Mouse (Mus musculus) E14TG2a.4 (cell line): Measurements from ENCODE around the gene Rnaseh2a.
A peak's percentile ranks its signal among the peaks of the same experiment; 100 is the strongest.

Source experiments
- H3K27me3 ChIP-seq: 2 replicates; pipeline ENCODE4 v1.6.1; 2014; ENCODE audit warnings: low read length, control low read depth; ENCODE audit not compliant: insufficient read depth
- H3K36me3 ChIP-seq: 2 replicates; pipeline ENCODE4 v1.6.1; 2014; ENCODE audit warnings: low read length, control low read depth; ENCODE audit not compliant: insufficient read depth
- H3K4me1 ChIP-seq: replicated peaks from 2 replicates; pipeline ENCODE4 v1.6.1; 2014; ENCODE audit warnings: low read depth, low read length, control low read depth
- H3K4me3 ChIP-seq: replicated peaks from 2 replicates; pipeline ENCODE4 v1.5.1; 2014; ENCODE audit warnings: mild to moderate bottlenecking, low read length
- H3K9me3 ChIP-seq: 2 replicates; pipeline ENCODE4 v1.6.1; 2014; ENCODE audit warnings: low read length, control low read depth
- CTCF ChIP-seq: conservative IDR thresholded peaks from 2 replicates; pipeline ENCODE4 v1.5.1; 2014; ENCODE audit warnings: low read length
- NANOG ChIP-seq: IDR thresholded peaks from 2 replicates; pipeline ENCODE4 v1.6.1; 2014; ENCODE audit warnings: borderline replicate concordance, low read length, mixed read lengths
- POU5F1 ChIP-seq: IDR thresholded peaks from 2 replicates; pipeline ENCODE4 v1.6.1; 2014; ENCODE audit warnings: low read length, borderline replicate concordance

Rnaseh2a gene

DNA sequence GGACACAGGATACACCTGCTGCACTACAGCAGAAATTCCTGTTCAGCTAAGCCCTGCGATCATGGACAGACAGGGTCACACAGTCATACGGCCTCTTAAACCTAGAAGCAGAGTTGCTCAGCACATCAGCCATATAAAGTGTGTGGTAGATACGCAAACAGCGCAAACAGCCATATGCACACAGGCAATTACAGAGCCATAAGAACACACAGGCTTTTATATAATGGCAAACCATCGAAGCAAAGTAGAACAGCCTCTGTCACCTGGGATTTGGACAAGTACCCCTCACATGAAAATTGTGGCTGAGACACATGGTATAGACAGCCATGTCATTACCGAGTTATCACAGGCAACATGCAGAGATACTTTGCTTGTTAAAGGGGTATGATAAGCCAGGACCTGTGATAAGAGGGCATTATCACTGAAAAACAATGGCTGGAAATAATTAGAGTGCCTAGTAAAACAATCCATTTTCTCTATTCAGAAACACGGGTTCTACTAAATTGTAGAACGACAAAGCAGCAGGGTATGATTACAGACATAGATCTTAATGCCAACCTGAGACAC is 16.9 kb upstream of the Rnaseh2a start:
- Histone ChIP-seq H3K9me3 (no peaks in the 10 kb centered on the region), H3K4me1 (peaks cover 87% of the 10 kb centered on the region), H3K4me3 (peak overlapping the region; percentile 91), H3K36me3 (peaks cover 12% of the 10 kb centered on the region; the same call in 1 of the 2 replicates), H3K27me3 (no peaks in the 10 kb centered on the region)
- no peak for TF ChIP-seq NANOG

- TF ChIP-seq CTCF (no peak), NANOG (no peak), POU5F1 (no peak)
- Histone ChIP-seq H3K4me1 (peaks cover 87% of the 10 kb centered on the region), H3K36me3 (peaks cover 8% of the 10 kb centered on the region; the same call in 1 of the 2 replicates), H3K9me3 (no peaks in the 10 kb centered on the region), H3K27me3 (no peaks in the 10 kb centered on the region), H3K4me3 (peak overlapping the region; percentile 91)
These were observed 16.3 kb upstream of the Rnaseh2a start for GRCm38 (mm10) chr8:84985684-84986378.

- Histone ChIP-seq H3K9me3 (no peaks in the 10 kb centered on the region), H3K4me3 (peak overlapping the region; percentile 91), H3K4me1 (peaks cover 91% of the 10 kb centered on the region), H3K27me3 (no peaks in the 10 kb centered on the region), H3K36me3 (peaks cover 8% of the 10 kb centered on the region; the same call in 1 of the 2 replicates)
- no peak for TF ChIP-seq POU5F1
- no peak for TF ChIP-seq NANOG
- no peak for TF ChIP-seq CTCF
These were observed 15.6 kb upstream of the Rnaseh2a start for GRCm38 (mm10) chr8:84985049-84985683.

GRCm38 (mm10) chr8:84984294-84985048 is 14.9 kb upstream of the Rnaseh2a start:
- Histone ChIP-seq H3K9me3 (no peaks in the 10 kb centered on the region), H3K4me3 (peak overlapping the region; percentile 91), H3K27me3 (no peaks in the 10 kb centered on the region), H3K4me1 (peaks cover 91% of the 10 kb centered on the region), H3K36me3 (peaks cover 8% of the 10 kb centered on the region; the same call in 1 of the 2 replicates)
- TF ChIP-seq CTCF (no peak), NANOG (no peak), POU5F1 (no peak)

GRCm38 (mm10) chr8:84982499-84983011 is 13.0 kb upstream of the Rnaseh2a start:
- peak overlapping the region; percentile 39 for H3K4me3 ChIP-seq
- H3K9me3 ChIP-seq, result no peaks in the 10 kb centered on the region
- peaks cover 82% of the 10 kb centered on the region for H3K4me1 ChIP-seq
- no peak for TF ChIP-seq CTCF
- peaks cover 8% of the 10 kb centered on the region; the same call in 1 of the 2 replicates for H3K36me3 ChIP-seq
- no peaks in the 10 kb centered on the region for H3K27me3 ChIP-seq

GRCm38 (mm10) chr8:84981644-84982498 is 12.3 kb upstream of the Rnaseh2a start:
- peaks cover 13% of the 10 kb centered on the region; the same call in 1 of the 2 replicates for H3K36me3 ChIP-seq
- no peaks in the 10 kb centered on the region for H3K27me3 ChIP-seq
- no peaks in the 10 kb centered on the region for H3K9me3 ChIP-seq
- peak overlapping the region; percentile 39 for H3K4me3 ChIP-seq
- TF ChIP-seq POU5F1 (no peak), CTCF (no peak), NANOG (no peak)
- H3K4me1 ChIP-seq, result peaks cover 75% of the 10 kb centered on the region

- TF ChIP-seq CTCF (no peak), POU5F1 (no peak), NANOG (no peak)
- Histone ChIP-seq H3K36me3 (peaks cover 13% of the 10 kb centered on the region; the same call in 1 of the 2 replicates), H3K4me3 (peak overlapping the region; percentile 91), H3K4me1 (peaks cover 68% of the 10 kb centered on the region), H3K9me3 (no peaks in the 10 kb centered on the region), H3K27me3 (no peaks in the 10 kb centered on the region)
These were observed 11.2 kb upstream of the Rnaseh2a start for GRCm38 (mm10) chr8:84980622-84981358.
